Mouse (Mus musculus) ES-E14 (cell line): Measurements from ENCODE around the gene Tspan3.

Experiments
- CHD2 ChIP-seq: IDR thresholded peaks from 2 replicates; pipeline ENCODE4 v1.6.1; 2014; ENCODE audit warnings: mild to moderate bottlenecking, low read depth, low read length, inconsistent platforms
- ZC3H11A ChIP-seq: IDR thresholded peaks from 2 replicates; pipeline ENCODE4 v1.6.1; 2012; ENCODE audit warnings: low read depth, mild to moderate bottlenecking, inconsistent platforms, low read length, borderline replicate concordance

DNA sequence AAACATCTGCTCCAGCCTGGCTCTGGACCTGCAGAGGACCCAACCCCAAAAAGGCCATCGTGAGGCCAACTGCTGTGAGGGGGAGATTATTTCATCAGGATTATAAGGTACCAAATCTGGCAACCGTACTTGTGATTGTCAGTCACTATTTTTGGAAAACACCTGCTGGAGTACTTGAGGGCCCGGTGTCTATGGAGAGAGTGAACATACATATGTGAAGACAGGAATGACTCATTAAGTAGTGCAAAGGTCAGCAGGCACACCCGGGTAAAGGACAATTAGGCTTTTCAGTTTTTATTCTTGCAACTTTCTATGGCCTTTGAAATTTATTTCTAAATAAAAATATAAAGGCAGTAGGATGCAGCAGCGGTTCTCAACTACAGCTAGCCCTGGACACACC lies 31.3 kb downstream of the Tspan3 start:
- TF ChIP-seq CHD2 (no peak), ZC3H11A (no peak)
